Mouse (Mus musculus): Measurements from ENCODE around the gene Usp50. TPM values are rescaled to one million over a fixed set of nuclear protein-coding genes. Genes with fewer than 3 reads are reported as not detected.

The Usp50 gene
- polyA plus RNA-seq (2015; fragmentation: Nextera tagmentation; extraction: Ambion mirVana): 2.2 and 2.9 TPM in 2 replicates

GRCm38 (mm10) chr2:126783370-126783769, at the start of gene Usp50:
Gene Usp50 (minus strand): TSS chr2:126783470.
- no peaks in the 10 kb centered on the region for H3K27me3 ChIP-seq (replicated peaks)
- H3K9ac ChIP-seq: no peak within 1 kb of the TSS
- H3K4me1 ChIP-seq: no peaks in the 10 kb centered on the region; the same call in 1 of the 2 replicates
- no peaks in the 10 kb centered on the region for H3K36me3 ChIP-seq
- H3K9me3 ChIP-seq: no peaks in the 10 kb centered on the region
- ATAC-seq (ENCODE audit: insufficient read depth, low FRiP score, low read depth): no peak
- no peak within 1 kb of the TSS for H3K27ac ChIP-seq
- WGBS: 60% methylated on average over 4 of the region's 4 CpGs
- no peak within 1 kb of the TSS for H3K4me2 ChIP-seq
- no peak within 1 kb of the TSS for H3K4me3 ChIP-seq (replicated peaks)

GRCm38 (mm10) chr2:126817414-126817813, 34.1 kb upstream of the Usp50 start:
- no peak for ATAC-seq (ENCODE audit: insufficient read depth, low FRiP score, low read depth)
- Histone ChIP-seq H3K4me1 (no peaks in the 10 kb centered on the region), H3K4me3 (replicated peaks) (no peak overlapping the region), H3K36me3 (peaks cover 15% of the 10 kb centered on the region), H3K9me3 (no peaks in the 10 kb centered on the region), H3K27me3 (replicated peaks) (no peaks in the 10 kb centered on the region), H3K4me2 (no peak overlapping the region), H3K9ac (no peak overlapping the region), H3K27ac (no peak overlapping the region)
- WGBS: 88% methylated on average over 2 of the region's 2 CpGs

GRCm38 (mm10) chr2:126816644-126817347, 33.5 kb upstream of the Usp50 start:
- no peak overlapping the region for H3K4me3 ChIP-seq (replicated peaks)
- no peak overlapping the region for H3K9ac ChIP-seq
- no peaks in the 10 kb centered on the region for H3K27me3 ChIP-seq (replicated peaks)
- no peaks in the 10 kb centered on the region for H3K9me3 ChIP-seq
- H3K27ac ChIP-seq: no peak overlapping the region
- H3K4me1 ChIP-seq: no peaks in the 10 kb centered on the region
- 84% methylated on average over 4 of the region's 4 CpGs for WGBS
- no peak for ATAC-seq (ENCODE audit: insufficient read depth, low FRiP score, low read depth)
- peaks cover 18% of the 10 kb centered on the region for H3K36me3 ChIP-seq
- no peak overlapping the region for H3K4me2 ChIP-seq

- WGBS: 32% methylated on average over 1 of the region's 1 CpGs
- Histone ChIP-seq H3K4me3 (replicated peaks) (no peak overlapping the region), H3K9me3 (no peaks in the 10 kb centered on the region), H3K4me2 (no peak overlapping the region), H3K9ac (no peak overlapping the region), H3K4me1 (no peaks in the 10 kb centered on the region), H3K36me3 (peaks cover 23% of the 10 kb centered on the region), H3K27ac (no peak overlapping the region), H3K27me3 (replicated peaks) (no peaks in the 10 kb centered on the region)
- no peak for ATAC-seq (ENCODE audit: insufficient read depth, low FRiP score, low read depth)
These were observed 32.6 kb upstream of the Usp50 start for GRCm38 (mm10) chr2:126815822-126816221.

- 89% methylated on average over 3 of the region's 3 CpGs for WGBS
- H3K9me3 ChIP-seq: no peaks in the 10 kb centered on the region
- no peak overlapping the region for H3K27ac ChIP-seq
- no peaks in the 10 kb centered on the region for H3K27me3 ChIP-seq (replicated peaks)
- no peak overlapping the region for H3K4me2 ChIP-seq
- H3K36me3 ChIP-seq: peaks cover 3% of the 10 kb centered on the region; the same call in 1 of the 2 replicates
- ATAC-seq (ENCODE audit: insufficient read depth, low FRiP score, low read depth): no peak
- no peaks in the 10 kb centered on the region for H3K4me1 ChIP-seq
- H3K9ac ChIP-seq: no peak overlapping the region
- H3K4me3 ChIP-seq (replicated peaks): no peak overlapping the region
These were observed 18.7 kb upstream of the Usp50 start for GRCm38 (mm10) chr2:126801980-126802379.

GRCm38 (mm10) chr2:126798455-126798854, 15.2 kb upstream of the Usp50 start:
- Histone ChIP-seq H3K9ac (no peak overlapping the region), H3K4me3 (replicated peaks) (no peak overlapping the region), H3K27me3 (replicated peaks) (no peaks in the 10 kb centered on the region), H3K36me3 (peaks cover 18% of the 10 kb centered on the region; the same call in 1 of the 2 replicates), H3K4me2 (no peak overlapping the region), H3K9me3 (no peaks in the 10 kb centered on the region), H3K4me1 (no peaks in the 10 kb centered on the region), H3K27ac (no peak overlapping the region)
- 72% methylated on average over 5 of the region's 5 CpGs for WGBS
- ATAC-seq (ENCODE audit: insufficient read depth, low FRiP score, low read depth): no peak

GRCm38 (mm10) chr2:126795708-126796107, 12.4 kb upstream of the Usp50 start:
- H3K27me3 ChIP-seq (replicated peaks): no peaks in the 10 kb centered on the region
- no peaks in the 10 kb centered on the region for H3K4me1 ChIP-seq
- no peak for ATAC-seq (ENCODE audit: insufficient read depth, low FRiP score, low read depth)
- H3K27ac ChIP-seq: no peak overlapping the region
- H3K36me3 ChIP-seq: peaks cover 29% of the 10 kb centered on the region
- H3K9me3 ChIP-seq: no peaks in the 10 kb centered on the region
- 79% methylated on average over 3 of the region's 3 CpGs for WGBS
- no peak overlapping the region for H3K9ac ChIP-seq
- H3K4me3 ChIP-seq (replicated peaks): no peak overlapping the region
- H3K4me2 ChIP-seq: no peak overlapping the region

- no peaks in the 10 kb centered on the region for H3K9me3 ChIP-seq
- peaks cover 30% of the 10 kb centered on the region for H3K36me3 ChIP-seq
- no peak for ATAC-seq (ENCODE audit: insufficient read depth, low FRiP score, low read depth)
- no peak overlapping the region for H3K27ac ChIP-seq
- no peaks in the 10 kb centered on the region; the same call in 1 of the 2 replicates for H3K4me1 ChIP-seq
- WGBS: 73% methylated on average over 5 of the region's 5 CpGs
- no peak overlapping the region for H3K9ac ChIP-seq
- H3K27me3 ChIP-seq (replicated peaks): no peaks in the 10 kb centered on the region
- no peak overlapping the region for H3K4me3 ChIP-seq (replicated peaks)
- no peak overlapping the region for H3K4me2 ChIP-seq
These were observed 9.3 kb upstream of the Usp50 start for GRCm38 (mm10) chr2:126792611-126793010.

- Histone ChIP-seq H3K4me3 (replicated peaks) (no peak overlapping the region), H3K27ac (peak overlapping the region; percentile 17), H3K4me1 (no peaks in the 10 kb centered on the region; the same call in 1 of the 2 replicates), H3K9ac (no peak overlapping the region), H3K9me3 (no peaks in the 10 kb centered on the region), H3K27me3 (replicated peaks) (no peaks in the 10 kb centered on the region), H3K4me2 (no peak overlapping the region), H3K36me3 (peaks cover 13% of the 10 kb centered on the region)
- ATAC-seq (ENCODE audit: insufficient read depth, low FRiP score, low read depth): peak; percentile 60
- WGBS: 25% methylated on average over 9 of the region's 9 CpGs
These were observed 4.6 kb upstream of the Usp50 start for GRCm38 (mm10) chr2:126787721-126788342.

- H3K36me3 ChIP-seq: no peaks in the 10 kb centered on the region
- no peaks in the 10 kb centered on the region for H3K9me3 ChIP-seq
- no peak overlapping the region for H3K4me3 ChIP-seq (replicated peaks)
- H3K9ac ChIP-seq: no peak overlapping the region
- 70% methylated on average over 3 of the region's 3 CpGs for WGBS
- no peak overlapping the region for H3K4me2 ChIP-seq
- no peak for ATAC-seq (ENCODE audit: insufficient read depth, low FRiP score, low read depth)
- no peak overlapping the region for H3K27ac ChIP-seq
- no peaks in the 10 kb centered on the region for H3K4me1 ChIP-seq
- H3K27me3 ChIP-seq (replicated peaks): no peaks in the 10 kb centered on the region
These were observed 837 bp downstream of the Usp50 start for GRCm38 (mm10) chr2:126782433-126782832.

- Histone ChIP-seq H3K4me1 (no peaks in the 10 kb centered on the region), H3K9me3 (no peaks in the 10 kb centered on the region), H3K4me2 (no peak overlapping the region), H3K27me3 (replicated peaks) (no peaks in the 10 kb centered on the region), H3K36me3 (no peaks in the 10 kb centered on the region), H3K27ac (no peak overlapping the region), H3K9ac (no peak overlapping the region), H3K4me3 (replicated peaks) (no peak overlapping the region)
- WGBS: 88% methylated on average over 1 of the region's 1 CpGs
- no peak for ATAC-seq (ENCODE audit: insufficient read depth, low FRiP score, low read depth)
These were observed 1.8 kb downstream of the Usp50 start for GRCm38 (mm10) chr2:126781478-126781877.

GRCm38 (mm10) chr2:126780286-126780685, 3.0 kb downstream of the Usp50 start:
- H3K4me3 ChIP-seq (replicated peaks): no peak overlapping the region
- no peaks in the 10 kb centered on the region for H3K36me3 ChIP-seq
- 86% methylated on average over 10 of the region's 10 CpGs for WGBS
- no peaks in the 10 kb centered on the region for H3K4me1 ChIP-seq
- no peak overlapping the region for H3K4me2 ChIP-seq
- H3K9ac ChIP-seq: no peak overlapping the region
- no peak for ATAC-seq (ENCODE audit: insufficient read depth, low FRiP score, low read depth)
- H3K9me3 ChIP-seq: no peaks in the 10 kb centered on the region
- H3K27me3 ChIP-seq (replicated peaks): no peaks in the 10 kb centered on the region
- H3K27ac ChIP-seq: no peak overlapping the region
